Mouse (Mus musculus) G1E (cell line): Measurements from ENCODE around the gene Six2.

Experiments used
- CTCF ChIP-seq: IDR thresholded peaks from 2 replicates; pipeline ENCODE4 v1.5.1; 2012; ENCODE audit warnings: low read depth, low read length, inconsistent platforms, mixed read lengths
- GATA1 ChIP-seq: IDR thresholded peaks from 2 replicates; pipeline ENCODE4 v1.6.1; 2012; ENCODE audit warnings: borderline replicate concordance, low read length, inconsistent platforms, mixed read lengths
- GATA2 ChIP-seq: IDR thresholded peaks from 2 replicates; pipeline ENCODE4 v1.6.1; 2012; ENCODE audit warnings: low read depth, low read length, inconsistent platforms, borderline replicate concordance
- TAL1 ChIP-seq: conservative IDR thresholded peaks from 2 replicates; pipeline ENCODE4 v1.6.1; 2012; ENCODE audit warnings: low read depth, low read length, inconsistent platforms, mixed read lengths

DNA sequence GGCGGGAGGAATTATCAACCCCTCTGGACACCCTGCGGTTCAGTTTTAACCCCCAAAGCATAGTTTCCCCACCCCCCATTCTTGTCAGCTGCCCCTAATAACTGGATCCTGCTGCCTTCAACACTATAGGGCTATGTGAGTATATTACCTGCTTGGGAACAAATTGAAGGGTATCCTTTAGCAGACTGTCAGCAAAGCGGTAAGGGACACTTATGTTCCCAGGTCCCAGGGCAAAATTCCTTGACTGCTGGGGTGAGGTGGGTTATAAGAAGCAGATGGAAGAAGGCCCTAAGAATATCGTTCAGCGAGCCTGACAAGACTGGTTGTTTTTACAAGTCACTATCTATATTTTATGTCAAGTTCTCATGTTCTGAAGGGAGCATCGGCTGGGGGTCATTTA lies 6.3 kb downstream of the Six2 start:
- TF ChIP-seq CTCF (no peak), GATA2 (no peak), GATA1 (no peak), TAL1 (no peak)
